Mouse (Mus musculus) frontal cortex, postnatal 36 days (tissue): ENCODE results near the gene Kcnc2.
"Not testable (repeated sequence)": the region's sequence is repeated elsewhere in the genome, so short reads cannot be mapped to it uniquely, and the experiment has no call there.

Experiments used
- DNase-seq, 2 experiments: peaks; one replicate each; pipeline ENCODE4 v3.0.0; 2022; ENCODE audit warnings: low spot score in 2 of 2

Kcnc2 gene

GRCm38 (mm10) chr10:112270887-112271802 is at the start of gene Kcnc2:
Gene Kcnc2 (plus strand): TSS chr10:112271121.
- peak in 1 of 2 experiments; percentile 9 for DNase-seq

GRCm38 (mm10) chr10:112227073-112227472 is 43.8 kb upstream of the Kcnc2 start:
- no peak for DNase-seq

- DNase-seq = not testable (repeated sequence)
Observed at GRCm38 (mm10) chr10:112229091-112229843, 41.7 kb upstream of the Kcnc2 start.

GRCm38 (mm10) chr10:112232733-112233132 is 38.2 kb upstream of the Kcnc2 start:
- not testable (repeated sequence) for DNase-seq

- not testable (repeated sequence) for DNase-seq
Observed at GRCm38 (mm10) chr10:112235396-112235940, 35.5 kb upstream of the Kcnc2 start.

- DNase-seq = no peak
Observed at GRCm38 (mm10) chr10:112248273-112248672, 22.6 kb upstream of the Kcnc2 start.

GRCm38 (mm10) chr10:112263467-112263866 is 7.5 kb upstream of the Kcnc2 start:
- peak; percentile 50 to 52 for DNase-seq

- DNase-seq = no peak
Observed at GRCm38 (mm10) chr10:112269481-112269880, 1.4 kb upstream of the Kcnc2 start.

GRCm38 (mm10) chr10:112269939-112270781 is 761 bp upstream of the Kcnc2 start:
- peak; percentile 40 to 52 for DNase-seq

- peak in 1 of 2 experiments; percentile 7 for DNase-seq
Observed at GRCm38 (mm10) chr10:112271803-112272165, 863 bp downstream of the Kcnc2 start.

GRCm38 (mm10) chr10:112272171-112272570 is 1.2 kb downstream of the Kcnc2 start:
- peak in 1 of 2 experiments; percentile 5 for DNase-seq

GRCm38 (mm10) chr10:112277996-112278395 is 7.1 kb downstream of the Kcnc2 start:
- no peak for DNase-seq

GRCm38 (mm10) chr10:112315136-112315535 is 44.2 kb downstream of the Kcnc2 start:
- DNase-seq = peak; percentile 24 to 51

- no peak for DNase-seq
Observed at GRCm38 (mm10) chr10:112317783-112318182, 46.9 kb downstream of the Kcnc2 start.

GRCm38 (mm10) chr10:112357669-112358362 is 86.9 kb downstream of the Kcnc2 start:
- no peak for DNase-seq

GRCm38 (mm10) chr10:112358363-112358704 is 87.4 kb downstream of the Kcnc2 start:
- no peak for DNase-seq

GRCm38 (mm10) chr10:112360704-112361103 is 89.8 kb downstream of the Kcnc2 start:
- no peak for DNase-seq

GRCm38 (mm10) chr10:112368369-112368768 is 97.4 kb downstream of the Kcnc2 start:
- DNase-seq = no peak

- DNase-seq = no peak
Observed at GRCm38 (mm10) chr10:112377163-112377562, 106.2 kb downstream of the Kcnc2 start.

- DNase-seq = no peak
Observed at GRCm38 (mm10) chr10:112378465-112378864, 107.5 kb downstream of the Kcnc2 start.

- DNase-seq = no peak
Observed at GRCm38 (mm10) chr10:112380590-112380989, 109.7 kb downstream of the Kcnc2 start.
